Mouse (Mus musculus): ENCODE results near the gene Rrm2. TPM values are rescaled to one million over a fixed set of nuclear protein-coding genes. Genes with fewer than 3 reads are reported as not detected.
A peak's percentile ranks its signal among the peaks of the same experiment; 100 is the strongest.

Gene Rrm2
- polyA plus RNA-seq, 1 experiment from 2014 or later: 153 TPM

GRCm38 (mm10) chr12:24758374-24758773, 50.3 kb downstream of the Rrm2 start:
- H3K36me3 ChIP-seq: no peaks in the 10 kb centered on the region
- no peak overlapping the region for H3K9ac ChIP-seq (replicated peaks)
- no peaks in the 10 kb centered on the region for H3K27me3 ChIP-seq
- peaks cover 16% of the 10 kb centered on the region for H3K4me1 ChIP-seq (replicated peaks)
- 21% methylated on average over 6 of the region's 6 CpGs for WGBS
- no peak overlapping the region for H3K4me3 ChIP-seq (replicated peaks)
- no peaks in the 10 kb centered on the region for H3K9me3 ChIP-seq
- no peak overlapping the region for H3K4me2 ChIP-seq (replicated peaks)
- peak; percentile 79 for ATAC-seq
- H3K27ac ChIP-seq: 0 out of 2 replicates have a peak overlapping the region, but pooled peaks have one; percentile 44

GRCm38 (mm10) chr12:24762253-24762652, 54.2 kb downstream of the Rrm2 start:
- H3K4me3 ChIP-seq (replicated peaks): no peak overlapping the region
- no peaks in the 10 kb centered on the region for H3K9me3 ChIP-seq
- ATAC-seq: no peak
- H3K4me1 ChIP-seq (replicated peaks): peaks cover 16% of the 10 kb centered on the region
- no peak overlapping the region for H3K27ac ChIP-seq
- H3K9ac ChIP-seq (replicated peaks): no peak overlapping the region
- H3K4me2 ChIP-seq (replicated peaks): no peak overlapping the region
- no peaks in the 10 kb centered on the region for H3K36me3 ChIP-seq
- 6% methylated on average over 3 of the region's 3 CpGs for WGBS
- H3K27me3 ChIP-seq: no peaks in the 10 kb centered on the region

Other genes with a start within 250 kb of the Rrm2 start
- 35.0 and 35.2 TPM in 2 replicates for gene Taf1b, start 209.9 kb upstream of the Rrm2 start, polyA plus RNA-seq (2015; fragmentation: Nextera tagmentation; extraction: Ambion mirVana)
- gene Grhl1, start 136.0 kb upstream of the Rrm2 start, polyA plus RNA-seq (2015; fragmentation: Nextera tagmentation; extraction: Ambion mirVana): 0.48 and 0.58 TPM in 2 replicates
- gene Klf11, start 57.0 kb upstream of the Rrm2 start, polyA plus RNA-seq (2015; fragmentation: Nextera tagmentation; extraction: Ambion mirVana): 16.8 and 19.1 TPM in 2 replicates
- gene Cys1, start 26.4 kb upstream of the Rrm2 start, polyA plus RNA-seq (2015; fragmentation: Nextera tagmentation; extraction: Ambion mirVana): 0.90 and 1.0 TPM in 2 replicates
- gene Mboat2, start 122.6 kb downstream of the Rrm2 start, polyA plus RNA-seq (2015; fragmentation: Nextera tagmentation; extraction: Ambion mirVana): 75.6 and 81.0 TPM in 2 replicates